Mouse (Mus musculus): ENCODE measurements around the gene Man2a2.

DNA sequence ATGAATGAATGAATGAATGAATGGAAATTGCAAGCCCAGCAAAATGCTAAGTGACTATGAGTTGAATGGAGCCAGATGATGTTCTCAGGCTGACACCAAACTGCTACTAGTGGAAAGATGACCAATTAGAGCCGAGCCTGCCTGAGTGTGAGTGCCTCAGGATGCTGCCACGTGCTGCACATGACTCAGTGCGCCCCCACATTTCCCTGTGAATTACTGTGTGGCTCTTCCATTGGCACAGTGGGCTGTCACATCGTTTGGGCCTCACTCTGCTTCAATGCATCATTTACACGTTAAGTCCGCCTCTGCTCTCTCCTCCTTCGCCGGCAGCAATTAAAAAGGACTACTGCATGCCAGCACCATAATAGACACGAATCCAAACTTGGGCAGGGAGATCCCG is 41.1 kb upstream of the Man2a2 start:
- TF ChIP-seq CTCF (IDR thresholded peaks at IDR 0.05; ENCODE audit: control insufficient read depth, insufficient read depth, low read length) (no peak), POLR2A (IDR thresholded peaks at IDR 0.05; ENCODE audit: borderline replicate concordance, control insufficient read depth, low read depth, low read length) (no peak)
